Mouse (Mus musculus): ENCODE measurements around the gene Gm10447.
"Not testable (repeated sequence)": the region's sequence is repeated elsewhere in the genome, so short reads cannot be mapped to it uniquely, and the experiment has no call there.

The Gm10447 gene

DNA sequence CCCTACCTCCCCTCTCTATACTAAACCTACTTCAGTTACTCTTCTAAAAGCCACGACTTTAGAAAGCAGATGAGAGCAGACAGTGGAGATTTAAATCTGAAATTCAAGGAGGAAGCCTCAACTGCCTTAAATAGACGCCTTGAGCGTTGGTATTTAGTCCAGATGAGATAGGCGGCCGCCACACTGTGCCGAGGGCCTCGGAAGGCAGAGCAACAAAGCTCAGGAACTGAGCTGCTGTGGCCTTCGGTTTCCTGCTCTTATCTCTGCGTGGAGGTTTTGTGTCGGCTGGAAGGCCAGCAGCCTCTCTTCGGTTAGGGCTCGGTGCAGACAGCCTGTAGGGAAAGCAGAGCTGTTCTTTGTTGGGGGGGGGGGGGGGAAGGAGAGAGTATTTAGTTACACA, 15.0 kb downstream of the Gm10447 start:
- no peak for DNase-seq

DNA sequence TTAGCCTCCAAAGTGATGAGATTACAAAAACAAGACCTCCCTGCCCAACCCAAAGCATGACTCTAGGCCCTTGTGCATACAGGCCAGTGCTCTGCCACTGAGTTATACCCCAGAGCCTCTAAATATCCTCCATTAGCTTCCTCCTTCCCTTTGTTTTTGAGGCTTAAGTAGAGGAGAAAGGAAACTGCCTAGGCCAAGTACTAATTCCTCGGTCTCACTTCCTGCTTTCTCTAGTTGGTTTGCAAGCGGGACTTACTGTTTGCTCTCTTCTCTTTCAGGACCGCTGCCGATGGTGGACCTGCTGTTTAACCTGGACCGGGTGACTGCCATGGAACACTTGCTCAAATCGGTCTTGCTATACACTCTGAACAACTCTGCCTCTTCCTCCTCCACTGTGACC, 20.6 kb downstream of the Gm10447 start:
- DNase-seq = no peak

DNA sequence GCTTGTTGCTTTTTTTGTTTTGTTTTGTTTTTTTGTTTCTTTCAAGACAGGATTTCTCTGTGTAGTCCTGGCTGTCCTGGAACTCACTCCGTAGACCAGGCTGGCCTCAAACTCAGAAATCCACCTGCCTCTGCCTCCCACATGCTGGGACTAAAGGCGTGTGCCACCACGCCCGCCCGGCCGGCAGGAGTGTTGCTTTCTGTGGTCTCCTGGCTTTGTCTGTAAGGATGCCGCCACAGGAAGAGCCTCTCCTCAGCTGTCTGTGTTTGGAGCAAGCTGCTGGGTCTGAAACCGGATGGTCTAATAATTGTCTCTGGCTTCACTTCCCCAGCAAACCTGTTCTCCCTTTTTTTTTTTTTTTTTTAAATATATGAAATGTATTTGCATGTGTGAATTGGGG, 21.4 kb downstream of the Gm10447 start:
- no peak for DNase-seq

- DNase-seq = no peak
These were observed 23.9 kb downstream of the Gm10447 start for GRCm38 (mm10) chr11:53433057-53433456.

- peak in 1 of 2 experiments; percentile 33 for DNase-seq
These were observed 25.4 kb downstream of the Gm10447 start for GRCm38 (mm10) chr11:53431347-53432056.

GRCm38 (mm10) chr11:53430670-53431346, 26.1 kb downstream of the Gm10447 start, which contains the start of the genes Uqcrq and Gdf9:
Gene Uqcrq, minus strand, starts transcription at chr11:53430831.
Gene Gdf9, plus strand, starts transcription at chr11:53431023.
- DNase-seq = peak; percentile 100

DNA sequence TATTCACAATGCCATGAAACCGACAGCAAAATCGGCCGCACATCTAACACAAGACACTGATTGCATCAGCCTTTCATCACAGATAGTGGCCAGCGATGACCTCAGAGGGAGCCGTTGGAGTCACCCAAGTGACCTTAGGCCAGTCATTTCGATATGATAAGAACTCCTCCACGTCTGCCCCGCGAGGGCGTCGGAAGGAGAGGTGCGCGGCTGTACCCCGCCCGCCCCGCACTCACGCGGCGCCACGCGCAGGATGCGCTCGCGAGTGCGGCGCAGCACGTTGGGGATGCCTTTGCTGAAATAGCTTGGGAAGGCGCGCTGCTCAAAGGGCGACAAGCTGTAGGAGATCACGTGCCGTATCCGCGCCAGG, 26.6 kb downstream of the Gm10447 start:
- no peak for DNase-seq

DNA sequence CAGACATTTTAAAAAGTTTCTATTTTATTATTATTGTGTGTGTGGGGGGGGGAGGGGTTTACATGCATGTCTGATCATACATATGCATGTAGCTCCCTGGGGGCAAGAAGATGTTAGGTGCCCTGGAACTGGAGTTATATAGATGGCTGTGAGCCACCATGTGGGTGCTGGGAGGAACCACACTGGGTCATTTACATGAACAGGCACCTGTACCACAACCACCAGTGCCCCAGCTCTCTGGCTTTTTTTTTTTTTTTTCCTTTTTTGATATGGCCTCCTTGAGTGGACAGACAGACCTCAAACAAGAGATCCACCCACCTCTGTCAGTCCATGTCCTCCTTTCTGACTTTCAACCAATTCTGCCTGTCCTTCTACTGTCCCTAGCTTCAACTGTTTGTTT, 27.7 kb downstream of the Gm10447 start:
- no peak for DNase-seq

DNA sequence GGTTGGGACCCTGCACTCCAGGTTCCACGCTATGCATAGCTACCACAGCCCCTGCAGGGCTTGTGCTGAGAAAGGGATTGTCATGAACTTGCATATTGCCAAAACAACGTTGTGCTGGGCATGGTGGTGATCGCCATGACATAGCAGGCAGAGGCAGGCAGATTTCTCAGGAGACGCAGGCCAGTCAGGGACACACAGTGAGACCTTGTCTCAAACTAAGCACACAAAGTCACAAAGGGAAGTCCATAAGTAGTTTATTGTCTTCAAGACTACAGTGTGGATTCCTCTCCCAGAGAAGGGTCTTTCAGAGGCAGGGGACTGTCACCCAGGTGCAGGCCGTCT, 28.2 kb downstream of the Gm10447 start:
- no peak for DNase-seq

DNA sequence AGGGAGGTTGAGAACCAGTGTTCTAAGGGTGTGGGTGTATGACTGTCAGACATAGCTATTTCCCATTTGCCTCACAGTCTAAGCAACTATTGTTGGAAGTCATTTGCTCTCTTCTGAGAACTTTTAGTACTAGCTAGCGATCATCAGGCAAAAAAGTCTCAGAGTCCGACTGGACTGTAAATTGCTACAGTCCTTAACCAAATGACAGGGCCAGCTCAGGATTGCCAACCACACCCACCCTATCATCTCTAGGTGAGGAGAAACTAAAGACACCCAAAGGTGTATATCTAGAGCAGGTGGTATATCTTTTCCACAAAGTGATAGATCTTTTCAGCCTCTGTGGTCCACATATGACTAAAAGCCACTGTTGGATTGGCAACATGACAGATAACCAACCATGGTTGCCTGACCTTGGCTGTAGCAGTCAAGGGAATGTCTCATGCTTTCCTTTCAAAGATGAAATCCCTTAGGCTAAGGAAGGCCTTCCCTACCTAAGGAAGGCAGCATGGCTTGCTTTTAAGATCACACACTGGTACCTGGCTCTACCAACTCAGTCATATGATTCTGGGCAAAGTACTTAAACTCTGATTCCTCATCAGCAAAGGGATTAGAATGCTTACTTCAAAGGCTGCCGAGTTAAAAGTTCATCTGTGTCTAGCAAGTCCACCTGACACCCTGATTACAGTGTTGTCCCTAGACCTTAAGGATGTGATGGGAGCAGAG, 28.8 kb downstream of the Gm10447 start:
- DNase-seq = no peak

GRCm38 (mm10) chr11:53426914-53427313, 30.0 kb downstream of the Gm10447 start:
- DNase-seq = not testable (repeated sequence)

DNA sequence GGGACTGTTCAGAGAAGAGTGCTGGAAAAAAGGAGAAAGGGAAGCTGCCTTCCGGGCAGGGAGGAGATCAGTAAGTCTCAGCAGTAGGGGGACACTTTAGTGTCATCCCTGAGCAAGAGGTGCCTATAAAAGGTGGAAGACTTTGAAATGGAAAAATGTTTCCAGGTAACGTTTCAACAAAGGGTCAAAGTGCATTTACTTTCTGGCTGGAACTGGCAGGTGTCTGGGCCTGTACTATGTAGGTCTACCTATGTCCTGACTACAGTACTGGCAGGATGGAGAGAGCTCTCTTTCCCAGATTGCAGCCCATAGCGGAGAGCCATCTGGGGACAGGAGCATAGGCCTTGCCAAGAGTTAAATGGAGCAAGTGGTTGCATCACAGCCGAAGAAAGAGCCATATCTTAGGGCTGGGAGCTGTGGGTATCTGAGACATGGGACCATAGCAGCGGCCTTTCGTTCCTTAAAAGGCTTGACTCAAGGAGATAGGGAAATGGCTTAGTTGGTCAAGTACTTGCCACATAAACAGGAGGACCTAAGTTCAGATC, 31.1 kb downstream of the Gm10447 start:
- DNase-seq = peak; percentile 29 to 50

- DNase-seq = no peak
These were observed 31.7 kb downstream of the Gm10447 start for GRCm38 (mm10) chr11:53425251-53425650.

GRCm38 (mm10) chr11:53424826-53425225, 32.1 kb downstream of the Gm10447 start:
- DNase-seq = peak in 1 of 2 experiments; percentile 43

GRCm38 (mm10) chr11:53423036-53423435, 33.9 kb downstream of the Gm10447 start, which contains the start of gene Leap2:
Gene Leap2, minus strand, starts transcription at chr11:53423170.
- no peak for DNase-seq

GRCm38 (mm10) chr11:53418048-53418447, 38.9 kb downstream of the Gm10447 start:
- no peak for DNase-seq

DNA sequence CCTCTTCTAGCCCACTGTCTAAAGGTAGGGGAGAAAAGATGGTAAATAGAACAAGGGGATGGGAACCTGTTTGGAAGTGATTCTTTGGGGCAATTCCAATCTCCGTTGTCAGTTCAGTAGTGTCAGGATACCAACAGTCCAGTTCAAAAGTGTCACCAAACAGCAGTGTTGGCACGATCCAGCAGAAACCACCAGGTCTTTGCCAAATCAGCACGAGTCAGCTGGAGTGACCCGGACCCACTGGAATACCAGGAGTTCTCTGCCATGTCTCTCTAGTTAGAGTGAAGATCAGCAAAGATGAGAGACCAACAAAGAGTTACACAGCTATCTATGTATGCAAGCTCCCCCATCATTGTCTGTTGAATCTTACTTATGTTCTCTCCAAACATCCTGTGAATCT, 43.0 kb downstream of the Gm10447 start:
- no peak for DNase-seq

DNA sequence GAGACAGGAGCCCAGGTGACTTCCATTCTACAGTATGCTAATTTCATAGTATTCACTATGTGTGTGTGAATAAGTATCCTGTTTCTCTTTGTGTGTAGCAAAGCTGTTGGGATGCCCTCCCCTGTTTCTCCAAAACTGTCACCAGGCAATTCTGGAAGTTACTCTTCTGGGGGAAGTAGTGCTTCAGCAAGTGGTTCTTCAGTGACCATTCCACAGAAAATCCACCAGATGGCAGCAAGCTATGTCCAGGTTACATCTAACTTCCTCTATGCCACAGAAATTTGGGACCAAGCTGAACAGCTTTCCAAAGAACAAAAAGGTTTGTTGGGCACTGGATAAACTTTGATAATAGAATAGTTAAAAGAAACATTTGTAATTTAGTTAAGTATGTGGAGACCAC, 45.2 kb downstream of the Gm10447 start:
- peak in 1 of 2 experiments; percentile 37 for DNase-seq
